Mouse (Mus musculus): Measurements from ENCODE around the gene Ppp1r3c.

Gene Ppp1r3c

GRCm38 (mm10) chr19:36721139-36721538 lies 15.3 kb downstream of the Ppp1r3c start:
- DNase-seq (ENCODE audit: low spot score) = no peak

DNA sequence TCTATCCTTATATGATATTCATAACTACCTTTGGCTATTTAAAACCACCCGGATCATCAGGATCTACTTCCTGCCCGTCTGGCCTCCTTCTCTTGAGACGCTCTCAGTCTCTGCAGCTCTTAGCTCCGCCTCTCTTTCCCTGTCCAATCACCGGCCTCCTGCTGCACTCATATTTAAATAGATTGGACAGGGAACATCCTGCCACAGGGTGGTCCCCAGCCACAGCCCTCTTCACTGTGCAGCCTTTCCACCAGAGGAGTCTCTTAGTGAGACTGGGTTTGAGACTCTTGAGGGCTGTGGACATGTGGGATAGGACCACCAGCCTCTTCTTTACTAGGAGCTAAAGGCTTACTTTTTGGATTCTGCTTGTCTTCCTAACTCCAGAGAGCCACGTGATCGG lies 20.2 kb downstream of the Ppp1r3c start:
- no peak for DNase-seq (ENCODE audit: low spot score)

GRCm38 (mm10) chr19:36715591-36715990 lies 20.9 kb downstream of the Ppp1r3c start:
- no peak for DNase-seq (ENCODE audit: low spot score)

DNA sequence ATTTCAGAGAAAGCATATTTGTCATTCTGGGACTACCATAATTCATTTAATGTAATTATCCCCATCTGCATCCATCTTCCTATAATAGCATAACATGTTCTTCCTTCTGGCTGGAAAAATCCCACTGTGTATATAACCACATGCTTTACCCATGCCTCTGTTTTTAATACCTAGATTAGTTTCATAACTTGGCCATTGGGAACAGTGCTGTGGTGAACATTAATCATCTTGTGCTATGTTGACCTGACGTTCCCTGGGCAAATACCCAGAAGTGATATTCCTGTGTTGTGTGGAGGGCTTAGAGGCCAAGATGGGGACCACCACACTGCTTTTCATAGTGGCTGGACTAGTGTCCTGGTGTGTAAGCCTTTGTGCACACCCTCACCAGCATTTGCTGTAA lies 22.0 kb downstream of the Ppp1r3c start:
- DNase-seq (ENCODE audit: low spot score) = peak; percentile 69

GRCm38 (mm10) chr19:36713092-36713491 lies 23.4 kb downstream of the Ppp1r3c start:
- DNase-seq (ENCODE audit: low spot score) = no peak

DNA sequence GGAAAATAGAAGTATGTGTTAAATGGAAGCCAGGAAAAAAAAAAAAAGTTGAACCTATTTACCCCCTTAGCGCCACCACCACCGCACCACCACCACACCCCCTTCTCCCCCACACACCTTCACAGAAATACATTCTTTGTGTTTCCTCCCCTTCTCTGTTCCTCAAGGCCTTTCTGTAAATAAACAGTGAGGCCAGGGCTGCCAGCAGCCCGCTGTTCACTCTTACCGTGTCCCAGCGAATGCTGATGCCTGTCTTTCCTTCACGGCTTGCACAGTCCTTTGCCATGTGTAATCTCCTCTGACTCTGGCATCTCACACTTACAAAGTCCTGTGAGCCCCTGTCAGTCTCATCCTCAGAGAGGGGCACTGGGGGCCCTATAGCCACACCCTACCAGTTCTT lies 30.3 kb downstream of the Ppp1r3c start:
- no peak for DNase-seq (ENCODE audit: low spot score)

DNA sequence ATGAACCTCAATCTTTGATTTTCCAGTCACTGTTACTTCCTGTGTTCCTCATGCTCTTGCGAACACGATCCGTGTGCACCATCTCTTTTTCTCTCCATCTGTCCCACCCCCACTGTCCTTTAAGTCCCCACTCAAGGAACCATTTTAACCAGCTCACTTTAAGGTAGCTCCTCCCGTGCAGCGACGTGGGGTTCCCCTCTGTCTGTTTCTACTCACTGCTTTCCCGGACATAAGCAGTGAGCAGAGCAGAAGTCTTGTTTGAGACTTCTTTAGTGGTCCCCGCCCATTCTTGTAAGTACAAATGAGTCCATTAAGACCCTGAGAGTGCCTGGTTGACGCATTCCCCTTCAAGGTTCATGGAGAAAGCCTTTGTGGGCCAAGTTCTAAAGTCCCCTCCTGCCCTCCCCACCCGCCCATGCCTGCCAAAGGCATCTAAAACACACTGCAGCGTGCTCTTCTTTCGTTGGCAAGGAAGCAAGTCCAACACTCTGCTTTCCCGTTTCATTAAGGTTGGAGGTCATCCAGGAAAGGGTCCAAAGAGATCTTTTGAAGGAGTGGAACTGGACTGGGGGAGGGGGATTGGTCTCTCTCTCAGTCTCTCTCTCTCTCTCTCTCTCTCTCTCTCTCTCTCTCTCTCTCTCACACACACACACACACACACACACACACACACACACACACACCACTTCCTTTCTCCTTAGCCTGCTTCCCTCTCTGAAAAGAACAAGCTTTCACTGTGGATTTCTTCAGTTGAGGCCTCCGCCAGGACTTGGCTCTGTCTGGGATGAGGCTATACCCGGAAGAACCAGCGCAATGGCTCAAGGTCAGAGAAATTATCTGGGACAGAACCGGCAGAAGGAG lies 30.9 kb downstream of the Ppp1r3c start:
- DNase-seq (ENCODE audit: low spot score) = peak; percentile 58

- no peak for DNase-seq (ENCODE audit: low spot score)
Measured at GRCm38 (mm10) chr19:36704763-36705162, 31.7 kb downstream of the Ppp1r3c start.

GRCm38 (mm10) chr19:36701809-36702622 lies 34.4 kb downstream of the Ppp1r3c start:
- peak; percentile 62 for DNase-seq (ENCODE audit: low spot score)

- DNase-seq (ENCODE audit: low spot score) = peak; percentile 58
Measured at GRCm38 (mm10) chr19:36701366-36701765, 35.1 kb downstream of the Ppp1r3c start.

- DNase-seq (ENCODE audit: low spot score) = no peak
Measured at GRCm38 (mm10) chr19:36700937-36701336, 35.5 kb downstream of the Ppp1r3c start.

DNA sequence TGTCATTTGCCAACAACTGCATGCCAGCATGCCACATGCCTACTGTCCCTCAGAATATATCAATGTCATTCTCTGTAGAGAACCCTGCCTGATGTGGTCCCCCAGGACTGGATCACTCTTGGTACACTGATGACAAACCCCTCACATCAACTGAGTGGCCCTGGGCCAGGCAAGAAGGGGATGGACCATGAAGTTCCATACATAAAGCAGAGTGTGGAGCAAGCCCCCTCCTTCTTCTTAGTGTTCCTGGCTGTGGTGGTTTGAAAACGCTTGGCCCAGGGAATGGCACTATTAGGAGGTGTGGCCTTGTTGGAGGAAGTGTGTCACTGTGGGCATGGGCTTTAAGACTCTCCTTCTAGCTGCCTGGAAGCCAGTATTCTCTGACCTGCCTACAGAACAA lies 37.3 kb downstream of the Ppp1r3c start:
- no peak for DNase-seq (ENCODE audit: low spot score)

GRCm38 (mm10) chr19:36698200-36698599 lies 38.3 kb downstream of the Ppp1r3c start:
- DNase-seq (ENCODE audit: low spot score) = no peak

DNA sequence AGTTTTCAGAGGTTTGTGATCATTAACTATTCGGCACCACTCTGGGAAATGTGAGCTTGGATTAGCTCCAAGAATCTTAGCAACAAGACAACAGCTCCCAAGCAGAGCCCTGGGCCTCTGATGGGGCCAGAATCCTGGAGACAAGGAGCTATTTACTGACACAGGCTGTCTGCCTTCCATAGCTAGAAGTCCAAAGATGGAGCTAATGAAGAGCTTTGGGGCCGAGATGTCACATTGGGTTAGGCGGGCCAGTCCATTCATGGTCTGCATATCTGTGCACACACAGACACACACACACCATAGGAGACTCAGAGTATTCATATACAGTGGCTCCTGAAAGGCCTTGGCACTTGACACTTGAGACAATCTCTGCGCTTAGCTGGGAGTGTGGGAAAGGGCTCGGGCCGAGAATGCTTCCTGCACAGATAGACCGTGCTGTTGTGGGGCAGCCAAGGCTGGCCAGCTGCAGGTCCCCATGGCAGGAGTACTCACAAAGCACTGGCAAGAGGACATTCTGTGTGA lies 39.8 kb downstream of the Ppp1r3c start:
- DNase-seq (ENCODE audit: low spot score) = peak; percentile 82

DNA sequence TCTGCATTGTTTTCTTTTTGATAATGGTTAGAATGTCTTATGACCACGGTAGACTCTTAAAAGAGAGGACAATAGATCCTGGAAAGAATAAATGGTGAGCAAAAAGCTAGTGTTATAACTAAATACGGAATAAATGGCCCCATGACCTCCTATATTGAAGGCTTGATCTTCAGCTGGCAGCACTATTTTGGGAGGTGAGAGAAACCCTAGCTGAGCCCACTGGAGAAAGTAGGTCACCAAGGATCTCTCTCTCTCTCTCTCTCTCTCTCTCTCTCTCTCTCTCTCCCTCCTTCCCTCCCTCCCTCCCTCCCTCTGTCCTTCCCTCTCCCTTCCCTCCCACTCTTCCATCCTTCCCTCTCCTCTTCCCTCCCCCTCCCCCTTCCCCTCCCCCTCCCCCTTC lies 42.9 kb downstream of the Ppp1r3c start:
- no peak for DNase-seq (ENCODE audit: low spot score)

DNA sequence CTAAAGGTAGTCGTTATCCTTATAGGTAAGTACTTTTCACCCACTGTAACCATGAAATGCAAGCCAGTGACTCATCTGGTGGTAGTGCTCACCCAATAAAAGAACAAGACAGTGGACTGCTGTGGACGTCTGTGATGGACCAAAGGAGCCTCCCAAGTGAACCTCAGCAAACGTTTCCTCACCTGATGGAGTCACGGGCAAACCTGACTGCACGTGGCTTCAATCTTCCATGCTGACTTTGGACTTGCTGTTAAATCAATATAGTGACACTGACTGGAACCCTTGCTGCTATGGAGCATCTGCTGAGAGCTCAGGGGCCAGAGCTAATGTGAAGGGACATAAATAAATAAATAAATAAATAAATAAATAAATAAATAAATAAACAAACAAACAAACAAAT lies 44.5 kb downstream of the Ppp1r3c start:
- DNase-seq (ENCODE audit: low spot score) = no peak

GRCm38 (mm10) chr19:36691245-36691644 lies 45.2 kb downstream of the Ppp1r3c start:
- no peak for DNase-seq (ENCODE audit: low spot score)

GRCm38 (mm10) chr19:36689205-36689604 lies 47.2 kb downstream of the Ppp1r3c start:
- DNase-seq (ENCODE audit: low spot score) = no peak

DNA sequence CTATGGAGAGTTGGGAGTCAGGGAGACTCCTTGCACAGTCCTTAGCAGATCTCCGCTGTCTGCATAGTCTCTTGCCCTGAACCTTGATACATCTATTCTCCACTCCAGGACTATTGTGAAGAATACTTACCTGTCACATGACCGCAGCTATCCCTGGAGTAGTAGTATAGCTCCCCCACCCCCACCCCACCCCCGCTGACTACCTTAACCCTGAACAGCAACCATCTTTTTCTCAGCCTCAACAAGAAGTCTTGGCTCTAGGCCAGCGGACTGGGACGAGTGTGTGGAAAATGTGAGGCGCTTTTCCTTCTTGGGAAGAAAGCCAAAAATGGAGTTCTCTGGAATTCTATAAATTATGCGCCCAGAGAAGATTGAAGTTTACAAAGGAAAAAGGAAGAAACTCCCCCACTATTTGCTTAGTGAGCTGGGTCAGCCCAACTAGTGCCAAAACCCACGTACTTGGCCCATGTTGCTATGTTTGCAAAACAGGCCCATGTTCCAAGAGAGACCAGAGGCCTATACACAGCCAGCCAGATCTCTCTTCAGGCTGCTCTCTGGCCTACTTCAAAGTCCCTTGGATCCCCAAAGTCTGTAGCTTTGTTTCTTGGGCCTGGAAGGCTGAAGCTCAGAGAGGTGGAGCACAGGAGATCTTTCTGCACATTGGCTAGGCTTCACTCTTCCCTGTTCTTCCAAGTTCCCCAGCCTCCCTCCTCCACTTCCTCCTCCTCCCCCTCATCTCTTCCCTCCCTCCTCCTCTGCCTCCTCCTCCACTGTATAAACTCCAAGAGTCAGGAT lies 48.4 kb downstream of the Ppp1r3c start:
- DNase-seq (ENCODE audit: low spot score) = peak; percentile 99

GRCm38 (mm10) chr19:36687044-36687443 lies 49.4 kb downstream of the Ppp1r3c start:
- no peak for DNase-seq (ENCODE audit: low spot score)

- no peak for DNase-seq (ENCODE audit: low spot score)
Measured at GRCm38 (mm10) chr19:36686016-36686415, 50.4 kb downstream of the Ppp1r3c start.

DNA sequence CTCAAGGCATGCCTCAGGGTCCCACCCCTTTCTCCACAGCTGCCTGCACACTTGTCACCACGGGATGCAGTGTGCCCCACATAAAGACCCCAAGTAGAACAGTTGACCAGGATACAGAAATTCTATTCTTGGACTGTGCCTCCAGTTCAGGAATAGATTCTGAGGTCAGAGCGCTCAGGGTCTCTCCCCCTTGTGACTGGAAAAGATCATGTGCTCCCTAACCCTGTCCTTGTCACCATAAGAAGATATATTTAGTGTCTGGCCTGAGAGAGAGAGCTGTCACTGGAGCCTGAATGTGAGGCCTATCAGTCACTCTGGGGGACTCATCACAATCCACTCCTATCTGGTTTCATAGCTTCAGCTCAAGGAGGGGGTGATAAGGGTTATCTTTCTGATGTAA lies 53.9 kb downstream of the Ppp1r3c start:
- DNase-seq (ENCODE audit: low spot score) = no peak
